In the genomic region with DNA sequence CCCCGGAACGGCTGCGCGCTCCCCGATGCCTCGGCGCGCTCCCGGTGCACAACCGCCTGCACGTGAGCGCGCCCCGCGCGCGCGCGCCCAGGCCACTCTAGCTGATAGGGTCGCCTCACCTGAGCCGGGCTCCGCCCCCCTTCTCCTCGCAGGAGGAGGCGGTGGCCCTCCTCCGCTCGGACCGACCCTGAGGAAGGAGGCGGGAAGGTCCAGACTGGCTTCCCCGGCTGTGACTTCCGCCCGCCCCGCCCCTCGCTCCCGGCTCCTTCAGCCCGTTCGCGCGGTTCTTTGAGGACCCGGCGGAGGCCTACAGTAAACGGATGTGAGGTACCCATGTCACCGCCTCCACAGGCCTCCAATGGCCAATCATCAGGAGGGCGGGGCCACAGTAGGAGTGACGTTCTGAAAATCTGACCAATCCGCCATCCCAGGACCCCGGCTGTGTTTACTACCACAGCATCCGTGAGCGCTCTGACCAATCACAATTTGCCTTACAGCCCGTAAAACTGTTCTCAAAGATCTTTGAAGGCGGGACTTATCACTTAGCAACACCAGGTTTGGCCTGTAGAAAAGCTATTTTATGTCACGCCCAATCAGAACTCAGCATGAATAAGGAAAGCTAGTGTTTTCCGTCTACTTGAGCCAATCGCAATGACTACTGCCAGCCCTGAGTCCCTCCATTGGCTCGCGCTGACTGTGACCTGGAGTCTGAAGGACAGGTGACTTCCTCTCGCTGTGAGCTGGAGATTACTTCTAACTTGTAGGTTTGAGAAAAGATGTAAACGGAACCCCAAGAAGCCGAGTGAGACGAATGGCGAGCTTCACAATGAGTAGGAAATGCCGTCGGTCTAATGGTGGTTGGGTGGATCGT, we compare ENCODE assay signal across 8 mouse cellular contexts. TPM values are rescaled to one million over a fixed set of nuclear protein-coding genes. Genes with fewer than 3 reads are reported as not detected.
DNase-seq lines count a peak whose midpoint lies in the region; ATAC-seq lines count a peak whose summit lies in the region.

A gene (minus strand): TSS at position 308 of the 871 bp plus-strand sequence.

- H3K27me3 ChIP-seq in forebrain, embryonic 14.5 days (replicated peaks; ENCODE audit: control insufficient read depth, insufficient read depth, low read length): no peaks in the 10 kb centered on the region
- no peaks in the 10 kb centered on the region for H3K27me3 ChIP-seq in neural tube, embryonic 15.5 days (replicated peaks)

- H3K4me2 ChIP-seq in forebrain, embryonic 14.5 days (ENCODE audit: low read length): peak within 1 kb of the TSS; percentile 76
- peak within 1 kb of the TSS; percentile 73 for H3K4me2 ChIP-seq in neural tube, embryonic 15.5 days

- no peaks in the 10 kb centered on the region for H3K9me3 ChIP-seq in forebrain, embryonic 14.5 days (replicated peaks; ENCODE audit: control insufficient read depth, low read length)
- no peaks in the 10 kb centered on the region for H3K9me3 ChIP-seq in neural tube, embryonic 15.5 days (replicated peaks)

- no peaks in the 10 kb centered on the region for H3K36me3 ChIP-seq in forebrain, embryonic 14.5 days (ENCODE audit: control insufficient read depth, insufficient read depth, low read length)
- H3K36me3 ChIP-seq in neural tube, embryonic 15.5 days: no peaks in the 10 kb centered on the region

- H3K4me3 ChIP-seq in forebrain, embryonic 14.5 days (ENCODE audit: low read depth, low read length): peak within 1 kb of the TSS; percentile 77
- H3K4me3 ChIP-seq in neural tube, embryonic 15.5 days (replicated peaks): peak within 1 kb of the TSS; percentile 83

- ATAC-seq in forebrain, embryonic 14.5 days: peak; percentile 98
- peak; percentile 98 for ATAC-seq in neural tube, embryonic 15.5 days (ENCODE audit: low FRiP score)

- peak within 1 kb of the TSS; percentile 95 for H3K27ac ChIP-seq in forebrain, embryonic 14.5 days (ENCODE audit: low read depth, low read length)
- peak within 1 kb of the TSS; percentile 95 for H3K27ac ChIP-seq in neural tube, embryonic 15.5 days (replicated peaks)

- DNase-seq in ES-CJ7 (ENCODE audit: low read depth, low spot score): peak; percentile 100
- peak; percentile 100 for DNase-seq in cerebellum, adult 11 months
- DNase-seq in forebrain, embryonic 14.5 days (ENCODE audit: low spot score): peak; percentile 100
- peak; percentile 97 for DNase-seq in heart, postnatal 14 days
- DNase-seq in layer of hippocampus, adult 11-12 months (ENCODE audit: low spot score): peak; percentile 100
- DNase-seq in lung, adult 18-20 months: peak; percentile 100
- peak; percentile 100 for DNase-seq in testis, postnatal 14 days (ENCODE audit: low spot score)

- H3K9ac ChIP-seq in forebrain, embryonic 14.5 days (ENCODE audit: low read length): peak within 1 kb of the TSS; percentile 93
- H3K9ac ChIP-seq in neural tube, embryonic 15.5 days (replicated peaks): peak within 1 kb of the TSS; percentile 88

- under 1% methylated on average over 61 of the region's 63 CpGs for WGBS in forebrain, embryonic 14.5 days
- under 1% methylated on average over 63 of the region's 63 CpGs for WGBS in neural tube, embryonic 15.5 days

- peaks cover 20% of the 10 kb centered on the region for H3K4me1 ChIP-seq in forebrain, embryonic 14.5 days (ENCODE audit: control insufficient read depth, insufficient read depth, low read length)
- H3K4me1 ChIP-seq in neural tube, embryonic 15.5 days: peaks cover 26% of the 10 kb centered on the region

- intact Hi-C loops in heart, postnatal 14 days (cut with DNase I): loop anchor here (10.0 kb wide), 2 partner anchors 392 to 522 kb away; a partner anchor contains a TSS

RNA-seq across cellular contexts. Expression of the gene that starts here (rescaled TPM):
- polyA plus RNA-seq in forebrain, embryonic 14.5 days (2014; fragmentation: Nextera tagmentation; extraction: Ambion mirVana): 48.9 and 52.0 TPM in 2 replicates
- 1 to 10 TPM; 6.7 to 6.8 TPM for total RNA-seq in heart, postnatal 14 days (2021)
- 33.3 and 34.2 TPM in 2 replicates for polyA plus RNA-seq in neural tube, embryonic 15.5 days (2015; fragmentation: Nextera tagmentation; extraction: Ambion mirVana)

Comparison
In these comparisons a context has a peak if more than half of its experiments do, and no peak if none do; other contexts are left out.
1. Peak in every context shown above with its lines: DNase-seq, ATAC-seq, H3K4me3 ChIP-seq and H3K27ac ChIP-seq.